Mouse (Mus musculus): Measurements from ENCODE around the gene 4921504E06Rik. TPM values are rescaled to one million over a fixed set of nuclear protein-coding genes. Genes with fewer than 3 reads are reported as not detected.

Gene 4921504E06Rik
- polyA plus RNA-seq, 1 experiment = not detected

GRCm38 (mm10) chr2:19560071-19560470, 6.4 kb upstream of the 4921504E06Rik start:
- Histone ChIP-seq H3K9ac (ENCODE audit: low read depth, poor library complexity, severe bottlenecking) (no peak overlapping the region), H3K27ac (ENCODE audit: insufficient read depth, low read length) (no peak overlapping the region), H3K27me3 (ENCODE audit: control insufficient read depth, insufficient read depth, low read length, poor library complexity, severe bottlenecking) (no peaks in the 10 kb centered on the region), H3K4me3 (ENCODE audit: low read depth, low read length) (no peak overlapping the region), H3K36me3 (ENCODE audit: control insufficient read depth, insufficient read depth, low read length, poor library complexity, severe bottlenecking) (no peaks in the 10 kb centered on the region), H3K4me1 (ENCODE audit: control insufficient read depth, insufficient read depth, low read length) (no peaks in the 10 kb centered on the region), H3K9me3 (replicated peaks; ENCODE audit: control insufficient read depth, insufficient read depth, low read length, poor library complexity, severe bottlenecking) (no peaks in the 10 kb centered on the region)
- TF ChIP-seq CTCF (IDR thresholded peaks at IDR 0.05; ENCODE audit: low read depth, low read length) (no peak), EP300 (IDR thresholded peaks at IDR 0.05; ENCODE audit: insufficient read depth, low read depth, low read length) (no peak), POLR2A (IDR thresholded peaks at IDR 0.05; ENCODE audit: insufficient read depth, low read length) (no peak)

GRCm38 (mm10) chr2:19551396-19551795, 2.3 kb downstream of the 4921504E06Rik start:
- no peak for TF ChIP-seq POLR2A (IDR thresholded peaks at IDR 0.05; ENCODE audit: insufficient read depth, low read length)
- no peak for TF ChIP-seq CTCF (IDR thresholded peaks at IDR 0.05; ENCODE audit: low read depth, low read length)
- TF ChIP-seq EP300 (IDR thresholded peaks at IDR 0.05; ENCODE audit: insufficient read depth, low read depth, low read length) = no peak
- H3K4me3 ChIP-seq (ENCODE audit: low read depth, low read length) = no peak overlapping the region
- H3K27ac ChIP-seq (ENCODE audit: insufficient read depth, low read length) = no peak overlapping the region
- H3K9ac ChIP-seq (ENCODE audit: low read depth, poor library complexity, severe bottlenecking) = no peak overlapping the region
- no peaks in the 10 kb centered on the region for H3K27me3 ChIP-seq (ENCODE audit: control insufficient read depth, insufficient read depth, low read length, poor library complexity, severe bottlenecking)
- no peaks in the 10 kb centered on the region for H3K36me3 ChIP-seq (ENCODE audit: control insufficient read depth, insufficient read depth, low read length, poor library complexity, severe bottlenecking)
- H3K4me1 ChIP-seq (ENCODE audit: control insufficient read depth, insufficient read depth, low read length) = no peaks in the 10 kb centered on the region
- no peaks in the 10 kb centered on the region for H3K9me3 ChIP-seq (replicated peaks; ENCODE audit: control insufficient read depth, insufficient read depth, low read length, poor library complexity, severe bottlenecking)

DNA sequence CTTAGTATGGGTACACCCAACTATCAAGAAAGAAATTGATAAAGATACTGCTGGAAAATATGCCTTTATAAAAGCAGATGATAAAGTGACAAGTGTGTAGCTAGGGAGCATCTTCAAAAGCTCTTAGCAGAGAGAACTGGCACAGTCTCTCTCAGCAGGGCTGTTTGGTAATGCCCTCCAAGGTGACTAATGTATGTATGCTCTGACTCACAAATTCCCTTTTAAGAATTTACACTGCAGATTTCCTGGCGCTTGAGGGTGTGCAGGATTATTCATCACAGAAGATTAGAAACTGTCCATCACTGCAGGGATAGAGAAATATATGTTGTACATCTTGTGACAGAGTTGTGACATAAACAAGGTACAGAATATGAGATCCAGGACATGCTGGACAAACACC, 12.8 kb downstream of the 4921504E06Rik start:
- H3K9ac ChIP-seq (ENCODE audit: low read depth, poor library complexity, severe bottlenecking) = no peak overlapping the region
- no peaks in the 10 kb centered on the region for H3K36me3 ChIP-seq (ENCODE audit: control insufficient read depth, insufficient read depth, low read length, poor library complexity, severe bottlenecking)
- H3K4me1 ChIP-seq (ENCODE audit: control insufficient read depth, insufficient read depth, low read length) = no peaks in the 10 kb centered on the region
- H3K27me3 ChIP-seq (ENCODE audit: control insufficient read depth, insufficient read depth, low read length, poor library complexity, severe bottlenecking) = no peaks in the 10 kb centered on the region
- TF ChIP-seq EP300 (IDR thresholded peaks at IDR 0.05; ENCODE audit: insufficient read depth, low read depth, low read length) = no peak
- TF ChIP-seq POLR2A (IDR thresholded peaks at IDR 0.05; ENCODE audit: insufficient read depth, low read length) = no peak
- TF ChIP-seq CTCF (IDR thresholded peaks at IDR 0.05; ENCODE audit: low read depth, low read length) = no peak
- H3K9me3 ChIP-seq (replicated peaks; ENCODE audit: control insufficient read depth, insufficient read depth, low read length, poor library complexity, severe bottlenecking) = no peaks in the 10 kb centered on the region
- H3K4me3 ChIP-seq (ENCODE audit: low read depth, low read length) = no peak overlapping the region
- H3K27ac ChIP-seq (ENCODE audit: insufficient read depth, low read length) = no peak overlapping the region

- TF ChIP-seq EP300 (IDR thresholded peaks at IDR 0.05; ENCODE audit: insufficient read depth, low read depth, low read length) = no peak
- TF ChIP-seq CTCF (IDR thresholded peaks at IDR 0.05; ENCODE audit: low read depth, low read length) = no peak
- TF ChIP-seq POLR2A (IDR thresholded peaks at IDR 0.05; ENCODE audit: insufficient read depth, low read length) = no peak
- Histone ChIP-seq H3K27ac (ENCODE audit: insufficient read depth, low read length) (no peak overlapping the region), H3K4me3 (ENCODE audit: low read depth, low read length) (no peak overlapping the region), H3K27me3 (ENCODE audit: control insufficient read depth, insufficient read depth, low read length, poor library complexity, severe bottlenecking) (no peaks in the 10 kb centered on the region), H3K9ac (ENCODE audit: low read depth, poor library complexity, severe bottlenecking) (no peak overlapping the region), H3K36me3 (ENCODE audit: control insufficient read depth, insufficient read depth, low read length, poor library complexity, severe bottlenecking) (no peaks in the 10 kb centered on the region), H3K9me3 (replicated peaks; ENCODE audit: control insufficient read depth, insufficient read depth, low read length, poor library complexity, severe bottlenecking) (0 out of 2 replicates have a peak, but pooled peaks cover 4% of the 10 kb centered on the region), H3K4me1 (ENCODE audit: control insufficient read depth, insufficient read depth, low read length) (no peaks in the 10 kb centered on the region)
These were observed 24.3 kb downstream of the 4921504E06Rik start for GRCm38 (mm10) chr2:19529428-19529827.

DNA sequence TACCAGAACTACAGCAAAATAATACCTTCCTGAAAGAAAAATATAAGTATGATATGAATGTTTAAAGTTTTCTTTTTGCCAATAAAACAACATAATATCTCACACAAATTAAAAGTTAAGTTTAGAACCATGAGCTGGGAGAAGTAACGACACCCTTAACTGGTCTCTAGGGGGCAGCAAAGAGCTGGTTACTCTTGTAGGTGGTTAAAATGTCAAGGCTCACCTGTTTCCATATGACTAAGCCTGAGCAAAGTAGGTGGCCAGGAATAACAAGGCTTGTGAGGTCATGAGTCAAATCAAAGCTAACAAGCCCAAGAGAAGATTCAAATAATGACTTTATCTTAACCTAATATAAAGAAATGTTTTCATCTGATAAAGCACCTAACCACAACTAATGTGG, 24.9 kb downstream of the 4921504E06Rik start:
- H3K9me3 ChIP-seq (replicated peaks; ENCODE audit: control insufficient read depth, insufficient read depth, low read length, poor library complexity, severe bottlenecking) = 0 out of 2 replicates have a peak, but pooled peaks cover 4% of the 10 kb centered on the region
- H3K36me3 ChIP-seq (ENCODE audit: control insufficient read depth, insufficient read depth, low read length, poor library complexity, severe bottlenecking) = no peaks in the 10 kb centered on the region
- no peaks in the 10 kb centered on the region for H3K4me1 ChIP-seq (ENCODE audit: control insufficient read depth, insufficient read depth, low read length)
- peak; percentile 1 for TF ChIP-seq CTCF (IDR thresholded peaks at IDR 0.05; ENCODE audit: low read depth, low read length)
- TF ChIP-seq POLR2A (IDR thresholded peaks at IDR 0.05; ENCODE audit: insufficient read depth, low read length) = no peak
- no peak overlapping the region for H3K27ac ChIP-seq (ENCODE audit: insufficient read depth, low read length)
- H3K9ac ChIP-seq (ENCODE audit: low read depth, poor library complexity, severe bottlenecking) = no peak overlapping the region
- no peaks in the 10 kb centered on the region for H3K27me3 ChIP-seq (ENCODE audit: control insufficient read depth, insufficient read depth, low read length, poor library complexity, severe bottlenecking)
- no peak overlapping the region for H3K4me3 ChIP-seq (ENCODE audit: low read depth, low read length)

DNA sequence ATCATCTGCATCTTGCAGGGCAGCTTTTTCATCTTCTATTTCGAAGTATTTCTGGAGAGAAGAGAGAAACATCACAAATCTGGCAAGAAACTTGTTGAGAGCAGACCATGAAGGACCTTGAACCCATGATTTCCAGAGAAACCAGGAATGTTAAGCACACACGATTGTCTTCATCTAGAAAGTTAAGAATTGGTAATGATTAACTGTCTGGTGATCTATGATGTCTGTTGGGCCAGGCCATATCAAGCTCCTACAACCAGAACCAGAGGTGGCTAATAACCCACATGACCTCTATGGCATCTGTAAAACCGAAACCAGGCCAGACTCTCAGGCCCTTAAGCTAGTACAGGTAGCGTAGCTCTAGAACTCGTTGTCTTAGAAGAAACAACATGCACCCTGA, 29.6 kb downstream of the 4921504E06Rik start:
- Histone ChIP-seq H3K27me3 (ENCODE audit: control insufficient read depth, insufficient read depth, low read length, poor library complexity, severe bottlenecking) (no peaks in the 10 kb centered on the region), H3K4me1 (ENCODE audit: control insufficient read depth, insufficient read depth, low read length) (no peaks in the 10 kb centered on the region), H3K9ac (ENCODE audit: low read depth, poor library complexity, severe bottlenecking) (no peak overlapping the region), H3K36me3 (ENCODE audit: control insufficient read depth, insufficient read depth, low read length, poor library complexity, severe bottlenecking) (no peaks in the 10 kb centered on the region), H3K4me3 (ENCODE audit: low read depth, low read length) (no peak overlapping the region), H3K27ac (ENCODE audit: insufficient read depth, low read length) (no peak overlapping the region), H3K9me3 (replicated peaks; ENCODE audit: control insufficient read depth, insufficient read depth, low read length, poor library complexity, severe bottlenecking) (no peaks in the 10 kb centered on the region)
- TF ChIP-seq EP300 (IDR thresholded peaks at IDR 0.05; ENCODE audit: insufficient read depth, low read depth, low read length) (no peak), POLR2A (IDR thresholded peaks at IDR 0.05; ENCODE audit: insufficient read depth, low read length) (no peak), CTCF (IDR thresholded peaks at IDR 0.05; ENCODE audit: low read depth, low read length) (no peak)

All from ES-Bruce4 (cell line).